Mouse (Mus musculus) megakaryocyte, embryonic 14.5 days (primary cell): ENCODE results near the gene Traf3ip3. TPM values are rescaled to one million over a fixed set of nuclear protein-coding genes. Genes with fewer than 3 reads are reported as not detected.
A peak's percentile ranks its signal among the peaks of the same experiment; 100 is the strongest.

Experiments
- H3K27me3 ChIP-seq: replicated peaks from 2 replicates; pipeline ENCODE3; 2012; ENCODE audit warnings: inconsistent platforms
- H3K36me3 ChIP-seq: replicated peaks from 2 replicates; pipeline ENCODE3; 2012; ENCODE audit warnings: low read length, inconsistent platforms, mixed read lengths
- H3K4me1 ChIP-seq: 2 replicates; pipeline ENCODE4 v1.6.1; 2012; ENCODE audit warnings: inconsistent platforms
- H3K4me3 ChIP-seq: replicated peaks from 2 replicates; pipeline ENCODE3; 2012; ENCODE audit warnings: moderate library complexity, mild to moderate bottlenecking, inconsistent platforms
- H3K9me3 ChIP-seq: 2 replicates; pipeline ENCODE4 v1.6.1; 2012; ENCODE audit warnings: inconsistent platforms
- FLI1 ChIP-seq: IDR thresholded peaks from 2 replicates; pipeline ENCODE4 v1.6.1; 2012; ENCODE audit warnings: low read length, inconsistent platforms, mixed read lengths
- GATA1 ChIP-seq: IDR thresholded peaks from 3 replicates; pipeline ENCODE4 v1.6.1; 2012; ENCODE audit warnings: mixed read lengths, low read length, inconsistent platforms, borderline replicate concordance
- polyA plus RNA-seq: library from polyadenylated mRNA; stranded (reverse); fragments of >175 nt; gene quantifications from 2 replicates; pipeline ENCODE4 v1.2.3, GENCODE M21; 2012; ENCODE audit warnings: low replicate concordance; ENCODE audit not compliant: insufficient read depth

Gene Traf3ip3
- polyA plus RNA-seq, 1 experiment, result 33.7 TPM

- TF ChIP-seq FLI1 (no peak), GATA1 (no peak)
- peaks cover 80% of the 10 kb centered on the region for H3K36me3 ChIP-seq
- H3K4me3 ChIP-seq, result no peak overlapping the region
- H3K27me3 ChIP-seq, result no peaks in the 10 kb centered on the region
- H3K4me1 ChIP-seq, result peaks cover 91% of the 10 kb centered on the region
- no peaks in the 10 kb centered on the region for H3K9me3 ChIP-seq
Observed at GRCm38 (mm10) chr1:193194416-193195140, 6.9 kb downstream of the Traf3ip3 start.

GRCm38 (mm10) chr1:193191675-193192283 is 9.7 kb downstream of the Traf3ip3 start:
- peaks cover 86% of the 10 kb centered on the region for H3K36me3 ChIP-seq
- peak overlapping the region; percentile 73 for H3K4me3 ChIP-seq
- no peak for TF ChIP-seq GATA1
- peaks cover 78% of the 10 kb centered on the region for H3K4me1 ChIP-seq
- no peaks in the 10 kb centered on the region for H3K27me3 ChIP-seq
- H3K9me3 ChIP-seq, result no peaks in the 10 kb centered on the region

DNA sequence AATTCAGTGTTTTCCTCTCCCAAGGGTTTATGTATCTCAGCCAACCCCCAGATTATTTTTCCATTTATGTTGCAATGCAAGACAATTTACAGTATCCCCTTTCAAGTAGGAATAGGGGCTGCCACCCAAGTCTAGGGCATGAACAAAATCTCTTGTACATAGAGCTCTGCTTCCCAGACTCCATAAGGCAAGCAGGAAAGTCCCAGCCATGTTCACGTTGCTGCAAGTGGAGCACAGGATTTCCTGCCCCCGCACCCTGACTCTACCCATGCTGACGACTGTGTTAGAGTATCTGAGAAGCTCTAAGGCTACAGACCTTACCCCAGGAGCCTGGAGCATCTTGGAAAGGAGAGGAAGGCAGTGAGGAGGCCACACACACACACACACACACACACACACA is 11.7 kb downstream of the Traf3ip3 start:
- H3K36me3 ChIP-seq, result peaks cover 86% of the 10 kb centered on the region

DNA sequence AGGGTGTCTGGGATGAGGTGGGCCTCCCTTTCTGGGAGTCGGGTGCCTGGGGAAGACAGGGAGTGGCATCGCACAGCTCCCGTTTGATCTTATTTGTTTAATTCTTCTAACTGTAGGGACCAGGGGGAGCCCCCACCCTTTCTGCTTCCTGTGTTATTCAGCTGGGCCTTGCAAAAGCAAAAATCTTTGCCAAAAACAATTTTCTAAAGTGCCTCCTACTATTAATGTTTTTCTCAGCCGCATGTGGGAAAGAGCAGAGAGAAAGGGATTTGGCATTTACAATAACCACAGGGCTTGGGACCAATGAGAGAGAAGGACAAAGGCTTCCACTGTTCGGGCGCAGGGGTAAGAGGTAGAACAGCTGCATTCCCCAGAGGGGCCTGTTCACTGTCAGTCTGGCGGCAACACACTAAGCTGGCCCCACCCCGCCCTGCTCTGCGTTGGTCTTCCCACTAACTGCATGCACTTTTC is 12.3 kb downstream of the Traf3ip3 start:
- H3K4me1 ChIP-seq, result peaks cover 57% of the 10 kb centered on the region
- no peak overlapping the region for H3K4me3 ChIP-seq
- H3K9me3 ChIP-seq, result no peaks in the 10 kb centered on the region
- peaks cover 86% of the 10 kb centered on the region for H3K36me3 ChIP-seq
- TF ChIP-seq FLI1 (no peak), GATA1 (no peak)
- H3K27me3 ChIP-seq, result no peaks in the 10 kb centered on the region

More for the DNA sequence above, 11.7 kb downstream of the Traf3ip3 start:
- Histone ChIP-seq H3K9me3 (no peaks in the 10 kb centered on the region), H3K27me3 (no peaks in the 10 kb centered on the region), H3K4me1 (peaks cover 59% of the 10 kb centered on the region), H3K4me3 (no peak overlapping the region)
- TF ChIP-seq FLI1 (no peak), GATA1 (no peak)

DNA sequence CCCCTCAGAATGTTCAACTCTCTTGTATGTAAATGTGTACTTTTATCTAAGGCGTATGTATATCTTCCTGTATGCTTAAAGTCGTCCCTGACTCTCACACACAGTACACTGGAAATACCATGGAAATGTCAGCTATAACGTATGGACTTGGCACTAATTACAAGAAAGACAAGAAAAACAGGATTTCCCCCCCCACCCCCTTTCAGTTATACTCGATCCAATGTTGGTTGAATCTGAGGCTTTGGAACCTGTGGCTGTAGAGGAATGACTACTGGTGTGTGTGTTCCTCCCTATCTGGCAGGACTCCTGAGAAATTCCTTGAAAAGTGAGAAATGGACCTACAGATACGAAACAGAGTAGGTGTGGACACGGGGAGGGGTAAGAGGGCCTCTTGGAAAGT is 13.2 kb downstream of the Traf3ip3 start:
- TF ChIP-seq FLI1 (no peak), GATA1 (no peak)

GRCm38 (mm10) chr1:193181104-193181503 is 20.4 kb downstream of the Traf3ip3 start:
- no peak overlapping the region for H3K4me3 ChIP-seq
- H3K9me3 ChIP-seq, result no peaks in the 10 kb centered on the region
- no peaks in the 10 kb centered on the region for H3K27me3 ChIP-seq
- peaks cover 84% of the 10 kb centered on the region for H3K36me3 ChIP-seq
- peaks cover 39% of the 10 kb centered on the region for H3K4me1 ChIP-seq
- TF ChIP-seq GATA1 (no peak), FLI1 (no peak)

More for the DNA sequence above, 13.2 kb downstream of the Traf3ip3 start:
- no peak overlapping the region for H3K4me3 ChIP-seq
- no peaks in the 10 kb centered on the region for H3K9me3 ChIP-seq
- no peaks in the 10 kb centered on the region for H3K27me3 ChIP-seq
- peaks cover 54% of the 10 kb centered on the region for H3K4me1 ChIP-seq
- peaks cover 84% of the 10 kb centered on the region for H3K36me3 ChIP-seq

- Histone ChIP-seq H3K4me3 (peak overlapping the region; percentile 97), H3K27me3 (peaks cover under 1% of the 10 kb centered on the region), H3K4me1 (peaks cover 66% of the 10 kb centered on the region), H3K9me3 (no peaks in the 10 kb centered on the region), H3K36me3 (peaks cover 32% of the 10 kb centered on the region)
- TF ChIP-seq FLI1 (no peak), GATA1 (no peak)
Observed at GRCm38 (mm10) chr1:193174143-193174733, 27.3 kb downstream of the Traf3ip3 start.

DNA sequence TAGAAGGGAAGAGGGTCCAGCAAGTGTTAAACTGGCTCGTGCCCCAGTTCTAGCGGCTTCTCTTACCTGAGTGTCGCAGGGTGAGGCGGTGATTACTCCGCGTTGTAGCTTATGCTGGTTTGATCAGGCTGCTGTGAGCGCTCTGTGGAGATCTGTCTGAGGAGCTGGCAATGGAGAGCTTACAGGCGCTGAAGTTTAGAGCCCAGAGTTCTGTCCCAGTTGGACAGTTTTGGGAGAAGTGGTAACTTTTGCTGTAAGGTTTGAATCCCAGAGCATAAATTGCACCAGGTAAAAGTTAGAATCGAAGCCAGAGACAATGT is 27.7 kb downstream of the Traf3ip3 start:
- TF ChIP-seq FLI1 (no peak), GATA1 (no peak)
- H3K36me3 ChIP-seq, result peaks cover 27% of the 10 kb centered on the region
- H3K4me3 ChIP-seq, result peak overlapping the region; percentile 97
- peaks cover 66% of the 10 kb centered on the region for H3K4me1 ChIP-seq
- peaks cover 2% of the 10 kb centered on the region for H3K27me3 ChIP-seq
- no peaks in the 10 kb centered on the region for H3K9me3 ChIP-seq

DNA sequence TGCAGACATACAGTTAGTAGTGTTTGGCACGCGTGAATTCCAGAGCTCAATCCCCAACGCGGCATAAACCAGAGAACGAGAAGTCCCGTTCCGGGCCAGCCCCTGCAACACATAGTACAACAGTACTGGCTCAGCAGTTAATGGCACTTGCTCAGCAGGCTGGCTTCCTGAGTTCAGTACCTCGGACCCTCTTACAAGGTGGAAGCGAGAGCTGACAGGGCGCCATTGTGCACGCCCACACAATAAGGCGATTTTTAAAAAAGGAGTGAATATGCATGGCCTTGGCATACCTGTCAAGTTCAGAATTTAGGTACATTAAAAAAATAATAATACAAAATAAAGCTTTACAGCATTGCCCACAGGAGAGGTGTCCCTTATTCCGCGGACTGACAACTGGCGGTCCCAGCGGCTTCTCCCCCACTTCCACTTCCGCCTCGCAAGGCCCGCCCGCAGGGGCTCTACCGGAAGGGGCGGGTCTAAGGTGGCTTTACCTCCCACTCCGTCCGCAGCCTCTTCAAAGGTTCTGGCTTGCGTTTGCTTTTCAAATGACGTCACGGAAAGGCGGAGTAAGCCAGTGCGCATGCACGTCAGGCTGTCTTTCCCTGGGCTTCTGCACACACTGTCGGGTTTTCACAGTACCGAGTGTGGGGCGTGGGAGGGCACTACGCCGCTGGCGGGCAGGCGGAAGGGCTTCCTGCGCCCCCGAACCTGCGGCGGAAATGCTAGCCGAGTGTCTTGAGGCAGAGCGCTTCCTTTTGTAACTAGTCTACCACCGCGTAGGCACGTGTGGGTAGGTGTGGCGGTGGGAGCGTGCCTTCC is 28.3 kb downstream of the Traf3ip3 start:
- H3K4me3 ChIP-seq, result peak overlapping the region; percentile 97
- TF ChIP-seq GATA1 (no peak), FLI1 (peak; percentile 27; the same call in 1 of the 2 replicates)
- peaks cover 22% of the 10 kb centered on the region for H3K36me3 ChIP-seq
- peaks cover 2% of the 10 kb centered on the region for H3K27me3 ChIP-seq
- no peaks in the 10 kb centered on the region for H3K9me3 ChIP-seq
- peaks cover 64% of the 10 kb centered on the region for H3K4me1 ChIP-seq

DNA sequence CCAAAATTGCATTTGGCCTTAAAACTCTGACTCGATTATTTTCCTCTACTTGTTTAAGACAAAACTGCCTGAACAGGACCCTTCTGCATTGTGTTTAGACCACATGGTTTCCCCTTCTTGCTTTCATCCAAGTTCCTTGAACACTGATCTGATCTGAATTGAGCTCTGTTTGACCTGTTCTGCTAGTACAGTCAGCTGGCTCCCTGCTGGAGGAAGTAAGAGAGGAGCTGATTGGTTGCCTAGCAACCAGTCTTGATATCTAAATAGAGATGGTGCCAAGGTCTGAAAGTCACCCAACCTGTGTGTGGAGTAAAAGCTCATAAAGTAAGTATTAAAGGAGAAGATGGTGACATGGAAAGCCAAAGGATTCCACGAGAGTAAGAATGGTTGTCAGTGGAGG is 31.6 kb downstream of the Traf3ip3 start:
- TF ChIP-seq GATA1 (no peak), FLI1 (no peak)
- H3K27me3 ChIP-seq, result peaks cover 9% of the 10 kb centered on the region

More for the DNA sequence above, 31.6 kb downstream of the Traf3ip3 start:
- peaks cover 6% of the 10 kb centered on the region for H3K36me3 ChIP-seq
- no peak overlapping the region for H3K4me3 ChIP-seq
- no peaks in the 10 kb centered on the region for H3K9me3 ChIP-seq
- H3K4me1 ChIP-seq, result peaks cover 41% of the 10 kb centered on the region
